Mouse (Mus musculus) embryonic fibroblast, embryonic 13.5 days (primary cell): ENCODE results near the gene Mypop. TPM values are rescaled to one million over a fixed set of nuclear protein-coding genes. Genes with fewer than 3 reads are reported as not detected.

Source experiments
- H3K27ac ChIP-seq: 2 replicates; pipeline ENCODE4 v1.5.1; 2012; ENCODE audit warnings: low read length, control low read depth, inconsistent platforms; ENCODE audit not compliant: insufficient read depth
- H3K4me1 ChIP-seq: 2 replicates; pipeline ENCODE4 v1.6.1; 2011; ENCODE audit warnings: low read length; ENCODE audit not compliant: control insufficient read depth, insufficient read depth
- H3K4me3 ChIP-seq: 2 replicates; pipeline ENCODE4 v1.5.1; 2011; ENCODE audit warnings: mild to moderate bottlenecking, control low read depth, low read length; ENCODE audit not compliant: insufficient read depth
- CTCF ChIP-seq: IDR thresholded peaks from 2 replicates; pipeline ENCODE4 v1.5.1; 2011; ENCODE audit warnings: mild to moderate bottlenecking, control low read depth, low read length, moderate library complexity, borderline replicate concordance; ENCODE audit not compliant: insufficient read depth
- POLR2A ChIP-seq: IDR thresholded peaks from 2 replicates; pipeline ENCODE4 v1.6.1; 2011; ENCODE audit warnings: low read depth, mild to moderate bottlenecking, control low read depth, low read length, moderate library complexity
- polyA plus RNA-seq: library from polyadenylated mRNA; stranded (reverse); fragments of >200 nt; gene quantifications from 2 replicates; pipeline ENCODE4 v1.2.4, GENCODE M21; 2011; ENCODE audit warnings: low read depth; ENCODE audit not compliant: missing spikeins, insufficient read length

The Mypop gene
- polyA plus RNA-seq, 1 experiment = 8.4 TPM

DNA sequence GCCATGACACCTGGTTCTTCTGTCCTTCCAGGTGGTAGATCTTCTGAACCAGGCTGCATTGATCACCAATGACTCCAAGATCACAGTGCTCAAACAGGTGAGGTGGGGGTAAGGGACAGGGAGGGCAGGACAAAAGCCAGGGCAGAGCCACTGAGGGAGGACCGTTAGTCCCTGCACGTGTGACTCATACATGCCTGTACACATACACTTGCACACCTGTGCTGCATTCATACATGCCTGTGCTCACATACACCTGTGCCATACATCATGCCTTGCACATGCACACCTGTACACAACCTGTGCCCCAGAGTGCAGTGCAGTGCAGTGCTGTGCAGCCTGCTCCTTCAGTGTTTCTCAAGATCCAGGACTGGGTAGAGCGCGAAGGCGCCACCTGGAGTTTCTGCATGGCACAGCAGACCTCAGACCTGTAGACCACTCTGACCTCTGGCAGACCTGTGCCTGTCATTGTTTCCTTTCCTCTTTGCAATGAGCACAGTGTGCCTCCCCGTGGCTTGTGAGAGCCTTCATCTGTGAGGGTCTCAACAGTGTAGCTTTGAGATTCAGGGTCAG, 38.1 kb downstream of the Mypop start:
- H3K4me1 ChIP-seq = peaks cover 7% of the 10 kb centered on the region
- H3K4me3 ChIP-seq = no peak overlapping the region
- TF ChIP-seq CTCF (peak; percentile 52; the same call in 1 of the 2 replicates), POLR2A (no peak)
- no peak overlapping the region for H3K27ac ChIP-seq

DNA sequence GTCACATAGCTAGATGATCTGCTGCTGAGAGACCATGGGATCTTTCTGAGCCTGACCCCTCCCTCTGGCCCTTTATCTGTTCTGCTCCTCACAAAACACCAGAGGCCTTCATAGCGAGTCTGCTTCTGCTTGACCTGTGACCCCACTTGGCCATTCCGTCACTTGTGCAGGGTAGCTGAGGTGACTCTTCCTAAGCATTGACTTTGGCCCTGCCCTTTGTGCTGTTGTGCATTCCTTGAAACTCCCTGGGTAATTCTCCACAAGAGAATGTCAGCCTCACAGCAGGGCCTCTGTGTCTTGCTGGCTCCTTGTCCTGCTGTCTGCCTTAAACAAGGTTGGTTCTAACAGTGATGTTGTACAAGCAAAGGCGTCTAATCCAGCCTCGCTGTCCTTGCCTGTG, 40.6 kb downstream of the Mypop start:
- H3K4me3 ChIP-seq = no peak overlapping the region
- TF ChIP-seq POLR2A (no peak), CTCF (no peak)

DNA sequence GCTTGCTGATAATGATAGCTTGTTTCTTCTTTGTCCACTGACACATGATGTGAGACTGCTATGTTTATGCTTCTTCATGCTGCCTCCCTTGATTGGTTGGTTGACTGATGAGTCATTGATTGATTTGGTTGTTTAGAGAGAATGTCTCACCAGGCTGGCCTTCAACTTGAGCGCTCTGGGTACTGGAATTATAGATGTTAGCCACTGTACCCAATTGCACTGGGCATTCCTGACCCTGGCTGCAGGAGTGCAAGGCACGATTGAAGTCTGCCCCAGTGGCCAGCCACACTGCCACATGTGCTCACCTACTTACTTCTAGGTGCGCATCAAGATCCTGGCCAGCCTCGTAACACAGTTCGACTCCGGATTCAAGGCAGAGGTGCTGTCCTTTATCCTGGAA, 53.6 kb downstream of the Mypop start:
- no peaks in the 10 kb centered on the region for H3K4me1 ChIP-seq
- no peak for TF ChIP-seq CTCF
- TF ChIP-seq POLR2A = no peak
- no peak overlapping the region for H3K27ac ChIP-seq
- no peak overlapping the region for H3K4me3 ChIP-seq

More for the DNA sequence above, 40.6 kb downstream of the Mypop start:
- Histone ChIP-seq H3K4me1 (peaks cover 3% of the 10 kb centered on the region), H3K27ac (no peak overlapping the region)

DNA sequence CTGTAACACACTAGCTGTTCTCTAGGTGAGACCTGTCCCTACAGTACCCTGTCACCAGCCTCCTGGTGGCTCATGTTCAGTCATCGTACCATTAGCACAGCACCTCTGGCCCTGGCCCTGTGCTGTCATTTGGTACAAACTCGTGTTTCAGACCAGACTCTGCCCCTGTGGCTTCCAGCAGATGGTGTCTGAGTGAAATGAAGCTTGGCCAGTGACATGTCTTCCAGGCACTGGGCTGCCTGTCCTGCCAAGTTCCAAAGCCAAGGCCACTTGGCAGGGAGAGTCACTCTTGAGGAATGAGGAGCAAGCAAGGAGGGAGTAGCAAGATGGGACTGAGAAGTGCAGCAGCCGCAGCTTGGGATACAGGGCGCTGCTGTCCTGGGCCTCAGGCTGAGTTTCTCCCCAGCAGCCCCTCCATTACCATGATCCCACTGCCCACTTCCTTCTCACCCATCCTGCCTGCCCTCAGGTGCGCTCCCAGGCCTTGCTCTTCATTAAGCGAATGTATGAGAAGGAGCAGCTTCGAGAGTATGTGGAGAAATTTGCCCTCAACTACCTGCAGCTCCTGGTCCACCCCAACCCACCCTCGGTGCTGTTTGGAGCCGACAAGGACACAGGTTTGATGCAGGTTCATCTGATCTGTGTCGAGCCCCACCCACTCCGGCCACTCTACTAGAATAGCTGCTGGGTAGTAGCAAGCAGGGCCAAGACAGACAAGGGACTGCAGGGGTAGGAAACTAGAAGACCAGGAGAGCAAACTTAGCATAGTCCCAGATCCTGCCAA, 55.4 kb downstream of the Mypop start:
- Histone ChIP-seq H3K4me3 (no peak overlapping the region), H3K27ac (no peak overlapping the region), H3K4me1 (no peaks in the 10 kb centered on the region)
- TF ChIP-seq CTCF (no peak), POLR2A (no peak)

DNA sequence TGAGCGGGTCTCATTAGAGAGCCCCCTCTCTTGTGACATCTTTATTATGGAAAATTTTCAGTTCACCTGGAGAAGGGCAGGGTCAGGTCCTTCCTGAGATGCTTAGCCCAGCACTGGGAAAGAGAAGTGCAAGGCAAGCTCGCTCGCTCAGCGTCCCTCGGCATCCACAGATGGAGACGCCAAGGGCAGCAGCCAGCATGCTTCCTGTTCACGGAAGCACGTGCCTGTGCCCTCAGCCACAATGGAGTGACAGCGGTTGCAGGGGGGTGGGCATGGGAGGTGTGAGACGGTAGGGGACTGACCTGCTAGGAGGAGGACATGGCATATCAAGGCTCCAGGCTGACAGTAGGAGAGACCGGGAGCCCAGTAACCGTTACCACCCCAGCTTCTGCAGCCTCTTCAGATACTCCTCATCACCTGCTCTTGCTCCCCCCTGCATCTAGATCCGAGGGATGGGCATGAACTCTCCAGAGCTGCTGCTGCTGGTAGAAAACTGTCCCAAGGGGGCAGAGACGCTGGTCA, 57.0 kb downstream of the Mypop start:
- no peaks in the 10 kb centered on the region for H3K4me1 ChIP-seq
- no peak overlapping the region for H3K4me3 ChIP-seq
- no peak overlapping the region for H3K27ac ChIP-seq
- no peak for TF ChIP-seq POLR2A
- TF ChIP-seq CTCF = no peak

DNA sequence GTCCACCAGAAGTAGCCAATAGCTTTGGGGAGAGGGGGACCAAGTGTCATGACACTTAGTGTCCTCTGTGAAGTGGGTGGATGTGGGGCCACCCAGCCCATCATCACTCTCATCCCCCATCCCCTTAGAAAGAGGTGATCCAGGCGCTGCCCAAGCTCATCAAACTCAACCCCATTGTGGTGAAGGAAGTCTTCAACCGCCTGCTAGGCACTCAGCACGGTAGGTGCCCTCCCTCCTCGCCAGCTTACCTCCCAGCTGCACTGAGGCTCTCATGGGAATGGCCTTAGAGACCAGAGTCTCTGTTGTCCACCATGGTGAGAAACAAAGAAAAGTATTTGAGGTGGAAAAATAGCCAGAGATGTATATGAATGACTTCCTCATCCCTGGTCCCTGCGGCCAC, 58.2 kb downstream of the Mypop start:
- TF ChIP-seq CTCF = no peak
- TF ChIP-seq POLR2A = no peak
- H3K4me1 ChIP-seq = no peaks in the 10 kb centered on the region

DNA sequence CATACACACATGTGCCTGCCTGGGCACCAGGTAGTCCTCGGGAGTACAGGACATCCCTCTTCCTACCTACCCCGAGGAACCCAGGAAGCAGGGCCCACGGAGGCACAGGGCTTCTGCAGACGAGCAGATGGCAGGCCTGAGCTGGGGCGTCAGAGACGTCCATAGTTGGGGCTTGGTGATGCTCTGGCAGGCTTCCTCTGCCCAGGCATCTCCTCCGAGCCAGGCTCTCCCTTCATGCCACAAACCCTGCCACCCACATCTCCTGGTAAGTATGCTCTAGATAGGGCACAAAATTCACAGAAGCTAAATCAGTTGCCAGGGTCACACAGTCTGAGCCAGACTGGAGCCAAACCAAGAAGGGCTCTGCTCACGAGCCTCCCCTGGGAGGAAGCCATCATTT, 59.1 kb downstream of the Mypop start:
- no peaks in the 10 kb centered on the region for H3K4me1 ChIP-seq
- no peak overlapping the region for H3K4me3 ChIP-seq
- TF ChIP-seq POLR2A (no peak), CTCF (no peak)
- no peak overlapping the region for H3K27ac ChIP-seq

More for the DNA sequence above, 58.2 kb downstream of the Mypop start:
- no peak overlapping the region for H3K4me3 ChIP-seq
- no peak overlapping the region for H3K27ac ChIP-seq

DNA sequence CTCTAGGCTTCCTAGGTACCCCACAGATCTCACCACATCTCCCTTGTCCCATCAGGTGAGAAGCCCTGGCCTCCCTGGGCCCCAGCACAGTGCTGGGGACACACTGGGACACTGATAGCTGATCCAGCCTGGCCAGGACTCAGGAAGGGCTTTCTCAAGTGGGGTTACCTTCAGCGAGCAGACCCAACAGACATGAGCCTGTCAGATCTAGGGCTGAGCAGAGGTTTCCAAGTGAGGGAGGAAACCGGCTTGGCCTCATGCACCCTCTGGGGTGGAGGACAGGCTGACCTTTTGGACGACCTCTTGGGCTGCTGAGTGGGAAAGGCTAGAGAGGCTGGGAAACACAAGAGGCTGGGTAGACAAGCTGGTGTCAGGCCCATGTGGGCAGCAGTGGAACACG, 60.1 kb downstream of the Mypop start:
- Histone ChIP-seq H3K27ac (no peak overlapping the region), H3K4me3 (no peak overlapping the region), H3K4me1 (no peaks in the 10 kb centered on the region)
- TF ChIP-seq CTCF (no peak), POLR2A (no peak)

Other genes starting within 250 kb of the Mypop start
- not detected in 2 replicates for gene Psg19, start 192.7 kb upstream of the Mypop start, polyA plus RNA-seq
- not detected in 2 replicates for gene Psg17, start 169.6 kb upstream of the Mypop start, polyA plus RNA-seq
- gene Mill2, start 151.3 kb upstream of the Mypop start, polyA plus RNA-seq = 1.8 and 3.0 TPM in 2 replicates
- gene Pglyrp1, start 119.9 kb upstream of the Mypop start, polyA plus RNA-seq = not detected in 2 replicates
- gene Ccdc61, start 80.8 kb upstream of the Mypop start, polyA plus RNA-seq = 10.1 and 10.5 TPM in 2 replicates
- gene Nova2, start 65.4 kb upstream of the Mypop start, polyA plus RNA-seq = 0.23 and 0.30 TPM in 2 replicates
- gene Nanos2, start 3.8 kb upstream of the Mypop start, polyA plus RNA-seq = not detected in 2 replicates
- gene Irf2bp1, start 12.8 kb downstream of the Mypop start, polyA plus RNA-seq = 13.2 and 15.6 TPM in 2 replicates
- not detected in 2 replicates for gene Foxa3, start 32.3 kb downstream of the Mypop start, polyA plus RNA-seq
- 72.6 and 78.3 TPM in 2 replicates for gene Sympk, start 33.1 kb downstream of the Mypop start, polyA plus RNA-seq
- not detected in 2 replicates for gene Rsph6a, start 63.4 kb downstream of the Mypop start, polyA plus RNA-seq
- 39.0 and 47.0 TPM in 2 replicates for gene Dmwd, start 85.0 kb downstream of the Mypop start, polyA plus RNA-seq
- 75.4 and 114 TPM in 2 replicates for gene Dmpk, start 92.6 kb downstream of the Mypop start, polyA plus RNA-seq
- 7.4 and 11.4 TPM in 2 replicates for gene Six5, start 103.3 kb downstream of the Mypop start, polyA plus RNA-seq
- gene Gm4969, start 127.1 kb downstream of the Mypop start, polyA plus RNA-seq = not detected in 2 replicates
- 4.8 and 7.1 TPM in 2 replicates for gene Fbxo46, start 128.6 kb downstream of the Mypop start, polyA plus RNA-seq
- 16.3 and 19.2 TPM in 2 replicates for gene Qpctl, start 158.0 kb downstream of the Mypop start, polyA plus RNA-seq
- 70.0 and 71.3 TPM in 2 replicates for gene Snrpd2, start 158.5 kb downstream of the Mypop start, polyA plus RNA-seq
- gene Gipr, start 174.9 kb downstream of the Mypop start, polyA plus RNA-seq = not detected in 2 replicates
- gene Eml2, start 185.2 kb downstream of the Mypop start, polyA plus RNA-seq = 17.3 and 23.2 TPM in 2 replicates
- gene Gpr4, start 221.3 kb downstream of the Mypop start, polyA plus RNA-seq = 0.17 and 0.18 TPM in 2 replicates
- 21.8 and 24.4 TPM in 2 replicates for gene Opa3, start 237.1 kb downstream of the Mypop start, polyA plus RNA-seq